Mouse (Mus musculus) bone marrow macrophage, adult 2 months (primary cell): ENCODE results near the gene Ank3. TPM values are rescaled to one million over a fixed set of nuclear protein-coding genes. Genes with fewer than 3 reads are reported as not detected.

Experiments
- H3K27ac ChIP-seq: 2 replicates; pipeline ENCODE4 v1.5.1; 2012; ENCODE audit warnings: low read depth, low read length; ENCODE audit not compliant: insufficient read depth
- H3K4me1 ChIP-seq: 2 replicates; pipeline ENCODE4 v1.6.1; 2012; ENCODE audit warnings: low read length; ENCODE audit not compliant: control insufficient read depth, insufficient read depth
- H3K4me3 ChIP-seq: 2 replicates; pipeline ENCODE4 v1.5.1; 2012; ENCODE audit warnings: mild to moderate bottlenecking, low read length, moderate library complexity; ENCODE audit not compliant: insufficient read depth
- CTCF ChIP-seq: IDR thresholded peaks from 2 replicates; pipeline ENCODE4 v1.5.1; 2012; ENCODE audit warnings: low read depth, mild to moderate bottlenecking, low read length, moderate library complexity
- POLR2A ChIP-seq: IDR thresholded peaks from 2 replicates; pipeline ENCODE4 v1.6.1; 2012; ENCODE audit warnings: mild to moderate bottlenecking, low read depth, low read length, borderline replicate concordance
- polyA plus RNA-seq: library from polyadenylated mRNA; stranded (reverse); fragments of >200 nt; gene quantifications from 2 replicates; pipeline ENCODE4 v1.2.4, GENCODE M21; 2012; ENCODE audit not compliant: missing spikeins, insufficient read depth, insufficient read length

Gene Ank3
- polyA plus RNA-seq, 1 experiment: 1.5 TPM

DNA sequence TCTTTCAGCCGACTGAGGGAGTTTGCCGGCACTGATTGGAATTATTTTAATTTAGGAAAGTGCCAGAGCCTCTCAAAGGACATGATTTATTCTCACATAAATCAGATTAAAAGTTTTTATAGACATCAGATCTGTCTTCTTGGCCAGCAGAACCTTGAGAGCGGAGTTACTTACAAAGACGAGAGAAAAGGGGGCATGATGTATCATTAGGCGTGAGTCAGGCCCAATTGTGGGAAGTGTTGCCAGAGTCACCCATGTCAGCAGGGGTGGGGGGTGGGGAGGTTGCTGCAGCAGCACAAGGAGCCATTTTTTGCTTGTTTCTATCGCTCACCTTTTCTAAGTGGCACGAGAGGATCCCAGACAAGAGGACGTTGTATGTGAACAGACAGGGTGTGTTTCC, 172.8 kb downstream of the Ank3 start:
- Histone ChIP-seq H3K4me3 (peak overlapping the region; percentile 35), H3K27ac (no peak overlapping the region), H3K4me1 (0 out of 2 replicates have a peak, but pooled peaks cover 2% of the 10 kb centered on the region)
- no peak for TF ChIP-seq CTCF
- TF ChIP-seq POLR2A: no peak

DNA sequence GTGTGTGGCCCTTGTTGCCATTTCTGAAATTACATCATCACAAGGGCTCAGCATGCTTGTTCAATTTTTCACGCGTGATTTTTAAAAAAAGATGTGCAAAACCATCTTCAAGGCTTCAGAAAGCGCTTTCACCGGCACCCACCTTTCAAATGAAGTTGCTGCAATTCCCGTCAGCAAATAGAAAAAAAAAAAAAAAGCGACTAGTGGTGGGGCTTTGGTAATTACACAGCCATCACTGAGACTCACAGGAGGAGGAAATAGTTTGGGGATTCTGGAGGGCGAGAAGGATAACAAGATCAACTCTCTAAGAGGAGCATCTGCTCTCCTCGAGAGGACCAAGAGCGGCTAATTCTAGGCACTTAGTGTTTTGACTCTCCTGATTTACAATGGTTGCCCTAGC, 173.4 kb downstream of the Ank3 start:
- Histone ChIP-seq H3K4me1 (0 out of 2 replicates have a peak, but pooled peaks cover 2% of the 10 kb centered on the region), H3K27ac (no peak overlapping the region), H3K4me3 (no peak overlapping the region)
- TF ChIP-seq POLR2A: no peak
- TF ChIP-seq CTCF: no peak

DNA sequence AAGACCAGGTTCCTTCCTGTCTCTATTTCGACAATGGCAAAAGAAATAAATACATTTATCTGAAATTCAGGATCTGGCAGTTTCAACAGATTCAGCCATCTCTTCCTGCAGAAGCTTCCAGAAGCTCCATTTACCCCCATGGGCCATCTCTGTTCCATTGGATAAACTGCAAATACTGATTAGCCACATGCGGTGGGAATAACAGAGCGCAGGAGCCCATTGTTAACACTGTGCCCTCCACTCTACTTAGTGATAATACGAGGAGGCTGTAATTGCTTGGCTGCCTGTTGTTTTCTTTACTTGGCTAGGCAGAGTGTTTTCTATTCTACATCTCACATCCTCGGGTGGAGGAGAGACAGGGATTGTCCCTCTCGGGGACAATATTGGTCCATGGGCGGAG, 174.5 kb downstream of the Ank3 start:
- Histone ChIP-seq H3K27ac (no peak overlapping the region), H3K4me1 (0 out of 2 replicates have a peak, but pooled peaks cover 2% of the 10 kb centered on the region), H3K4me3 (no peak overlapping the region)
- TF ChIP-seq CTCF (no peak), POLR2A (no peak)

DNA sequence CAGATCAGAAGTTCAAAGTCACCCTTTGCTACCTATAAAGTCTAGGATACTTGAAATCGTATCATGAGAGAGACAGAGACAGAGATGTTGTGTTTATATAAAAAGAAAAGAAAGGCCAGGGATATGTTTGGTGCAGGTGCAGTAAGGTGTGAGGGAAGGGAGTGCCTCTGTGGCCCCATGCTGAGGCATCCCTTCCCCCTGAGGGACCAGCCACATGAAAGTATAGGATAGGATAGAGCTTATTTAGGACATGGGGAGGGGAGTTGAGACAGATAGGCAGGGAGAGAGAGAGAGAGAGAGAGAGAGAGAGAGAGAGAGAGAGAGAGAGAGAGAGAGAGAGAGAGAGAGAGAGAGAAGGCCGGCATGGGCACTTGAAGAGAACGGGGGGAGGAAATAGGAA, 175.2 kb downstream of the Ank3 start:
- Histone ChIP-seq H3K27ac (no peak overlapping the region), H3K4me3 (no peak overlapping the region), H3K4me1 (0 out of 2 replicates have a peak, but pooled peaks cover 2% of the 10 kb centered on the region)
- TF ChIP-seq POLR2A (no peak), CTCF (no peak)

DNA sequence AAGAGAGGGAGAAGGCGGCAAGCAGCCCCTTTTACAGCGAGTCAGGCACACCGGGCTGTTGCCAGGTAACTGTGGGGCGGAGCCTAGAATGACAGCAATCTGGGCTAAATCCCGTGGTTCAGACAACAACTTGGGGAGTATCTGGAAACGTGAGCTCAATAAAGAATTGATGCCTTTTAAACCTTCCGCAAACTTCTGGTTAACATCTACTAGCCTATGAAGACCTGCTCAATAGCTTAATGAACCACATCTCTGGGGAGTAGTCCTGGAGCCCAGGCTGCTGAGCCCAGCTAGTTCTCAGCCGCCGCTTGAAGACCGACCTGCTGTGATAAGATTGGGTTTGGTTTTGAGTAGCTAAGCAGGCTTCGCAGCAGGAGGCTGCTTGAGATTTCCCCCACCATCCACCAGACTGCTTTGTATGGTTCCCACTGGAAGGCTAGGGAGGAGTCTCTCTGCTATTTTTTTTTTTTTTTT, 175.7 kb downstream of the Ank3 start:
- Histone ChIP-seq H3K27ac (no peak overlapping the region), H3K4me3 (no peak overlapping the region), H3K4me1 (0 out of 2 replicates have a peak, but pooled peaks cover 2% of the 10 kb centered on the region)
- no peak for TF ChIP-seq POLR2A
- no peak for TF ChIP-seq CTCF

DNA sequence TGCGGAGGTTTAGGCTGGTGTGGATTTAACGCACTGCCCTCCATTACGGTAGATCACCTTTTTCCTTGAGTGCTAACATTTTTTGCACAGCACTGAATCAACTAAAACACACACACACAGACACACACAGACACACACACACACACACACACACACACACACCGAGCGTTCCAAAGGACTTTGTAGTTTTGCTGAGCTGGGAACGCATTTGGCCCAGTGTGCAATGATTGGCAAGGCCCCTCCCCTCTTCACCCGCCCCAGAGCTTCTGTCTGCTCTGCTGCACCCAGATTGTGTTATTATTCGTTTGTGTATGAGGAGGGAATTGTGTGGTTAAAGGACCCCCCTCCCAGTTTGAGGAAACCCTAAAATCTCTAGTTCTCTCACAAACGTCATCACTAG, 176.3 kb downstream of the Ank3 start:
- Histone ChIP-seq H3K4me3 (no peak overlapping the region), H3K4me1 (0 out of 2 replicates have a peak, but pooled peaks cover 2% of the 10 kb centered on the region), H3K27ac (no peak overlapping the region)
- TF ChIP-seq CTCF (no peak), POLR2A (no peak)

DNA sequence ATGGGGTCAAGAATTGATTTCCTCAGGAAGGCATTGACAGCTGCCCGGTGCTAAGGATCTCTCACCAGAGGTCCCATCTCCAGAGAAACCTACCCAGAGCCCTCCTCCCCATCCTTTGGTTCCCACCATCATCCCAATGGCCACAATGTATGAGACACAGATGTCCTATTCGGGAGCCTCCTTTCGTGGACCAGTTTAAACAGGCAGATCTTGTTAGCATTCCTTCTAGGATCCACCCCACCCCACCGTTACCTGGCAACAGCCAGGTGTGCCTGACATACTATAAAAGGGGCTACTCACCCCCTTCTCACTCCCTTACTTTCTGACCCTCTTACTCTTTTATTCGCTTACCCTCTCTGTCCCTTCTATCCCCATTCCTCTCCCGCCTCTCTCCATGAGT, 176.9 kb downstream of the Ank3 start:
- TF ChIP-seq CTCF: no peak
- TF ChIP-seq POLR2A: no peak

DNA sequence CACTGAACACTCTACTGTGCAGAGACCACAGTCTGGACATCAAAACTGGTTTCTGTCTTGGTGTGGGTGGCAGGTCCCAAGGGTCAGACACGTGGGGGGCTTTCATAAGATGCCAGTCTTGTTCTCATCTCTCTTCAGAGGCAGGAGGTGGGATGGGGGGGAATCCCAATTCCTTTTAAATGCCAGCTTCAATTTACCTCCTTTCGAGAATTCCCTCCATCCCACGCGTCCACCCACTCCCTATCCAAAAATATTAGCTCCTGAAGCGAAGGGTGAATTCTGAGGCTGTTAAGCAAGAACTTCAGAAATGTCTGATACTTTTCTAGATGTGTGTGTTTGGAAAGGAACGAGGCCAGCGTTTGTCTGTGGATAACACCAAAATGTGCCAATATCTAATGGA, 177.7 kb downstream of the Ank3 start:
- Histone ChIP-seq H3K27ac (no peak overlapping the region), H3K4me3 (no peak overlapping the region), H3K4me1 (0 out of 2 replicates have a peak, but pooled peaks cover 2% of the 10 kb centered on the region)
- TF ChIP-seq POLR2A (no peak), CTCF (no peak)

More for the DNA sequence above, 176.9 kb downstream of the Ank3 start:
- H3K4me1 ChIP-seq: 0 out of 2 replicates have a peak, but pooled peaks cover 2% of the 10 kb centered on the region
- no peak overlapping the region for H3K27ac ChIP-seq
- no peak overlapping the region for H3K4me3 ChIP-seq

DNA sequence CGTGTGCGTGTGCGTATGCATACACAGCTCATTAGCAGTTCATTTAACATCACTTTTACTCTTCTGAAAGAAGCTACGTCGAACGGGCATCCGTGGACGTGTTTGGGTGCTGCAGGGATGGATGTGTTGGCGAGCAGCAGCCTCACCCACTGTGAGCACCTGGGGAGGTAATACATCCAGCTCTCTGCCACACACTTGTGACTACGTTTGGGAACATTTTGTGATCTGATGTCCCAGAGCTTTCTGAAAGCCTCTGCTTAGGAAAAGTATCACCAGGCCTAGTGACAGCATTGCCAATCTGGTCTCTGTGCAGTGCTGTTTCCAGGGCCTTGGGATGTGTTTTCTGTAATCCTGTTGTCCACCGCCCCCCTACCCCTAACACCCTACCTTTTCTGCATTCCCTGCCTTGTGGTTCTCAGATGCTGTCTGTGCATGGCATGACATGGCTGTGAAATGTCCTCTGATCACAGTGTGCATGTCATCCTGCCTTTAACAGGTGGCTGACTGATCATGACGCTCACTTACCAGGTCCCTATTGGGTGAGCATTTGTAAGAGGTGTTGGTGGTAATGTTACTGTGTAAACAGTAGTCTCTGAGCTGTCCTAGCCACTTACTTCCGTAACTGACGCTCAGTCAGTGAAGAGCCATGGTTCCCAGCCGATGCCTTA, 178.6 kb downstream of the Ank3 start:
- Histone ChIP-seq H3K4me3 (no peak overlapping the region), H3K27ac (no peak overlapping the region), H3K4me1 (no peaks in the 10 kb centered on the region)
- TF ChIP-seq POLR2A (no peak), CTCF (no peak)

DNA sequence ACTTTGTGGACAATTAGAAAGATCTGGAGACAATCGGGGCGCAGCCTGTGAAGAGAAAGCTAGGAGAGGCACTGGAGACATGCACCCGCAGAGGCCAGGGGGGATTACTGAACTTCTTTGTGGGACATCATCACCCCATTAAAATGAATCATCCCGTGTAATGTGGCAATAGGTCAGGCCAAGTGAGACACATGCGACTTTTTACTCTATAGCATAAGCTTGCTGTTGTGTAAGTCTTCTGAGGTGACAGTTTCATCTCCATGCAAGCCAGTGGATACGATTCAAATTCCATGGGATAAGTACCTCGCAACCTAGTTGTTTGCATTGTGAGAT, 179.1 kb downstream of the Ank3 start:
- Histone ChIP-seq H3K4me3 (no peak overlapping the region), H3K4me1 (no peaks in the 10 kb centered on the region), H3K27ac (no peak overlapping the region)
- TF ChIP-seq POLR2A (no peak), CTCF (no peak)

DNA sequence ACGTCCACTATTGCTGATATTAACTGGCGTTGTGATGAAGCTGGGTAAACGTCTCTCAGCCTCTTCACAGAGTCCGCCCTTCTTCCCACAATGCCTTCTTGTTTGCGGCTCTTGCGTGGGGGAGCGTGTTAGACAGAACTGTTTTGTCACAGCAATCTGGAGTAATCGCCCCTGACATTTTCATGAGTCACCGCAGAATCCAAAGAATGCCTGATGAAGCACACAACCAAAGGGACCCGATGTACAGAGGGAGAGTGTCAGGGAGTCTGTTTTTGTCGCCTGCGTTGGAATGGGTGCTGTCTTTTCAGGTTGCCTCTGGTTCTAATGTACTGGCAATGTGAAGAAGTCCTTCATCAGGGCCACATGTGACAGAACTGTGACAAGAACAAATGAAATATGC, 181.0 kb downstream of the Ank3 start:
- no peaks in the 10 kb centered on the region for H3K4me1 ChIP-seq
- no peak overlapping the region for H3K27ac ChIP-seq
- TF ChIP-seq POLR2A: no peak
- no peak overlapping the region for H3K4me3 ChIP-seq
